Mouse (Mus musculus): ENCODE measurements around the gene Fnbp1. TPM values are rescaled to one million over a fixed set of nuclear protein-coding genes. Genes with fewer than 3 reads are reported as not detected.

The Fnbp1 gene
- total RNA-seq, 2 experiments from 2014 or later, result 111 to 130 TPM

DNA sequence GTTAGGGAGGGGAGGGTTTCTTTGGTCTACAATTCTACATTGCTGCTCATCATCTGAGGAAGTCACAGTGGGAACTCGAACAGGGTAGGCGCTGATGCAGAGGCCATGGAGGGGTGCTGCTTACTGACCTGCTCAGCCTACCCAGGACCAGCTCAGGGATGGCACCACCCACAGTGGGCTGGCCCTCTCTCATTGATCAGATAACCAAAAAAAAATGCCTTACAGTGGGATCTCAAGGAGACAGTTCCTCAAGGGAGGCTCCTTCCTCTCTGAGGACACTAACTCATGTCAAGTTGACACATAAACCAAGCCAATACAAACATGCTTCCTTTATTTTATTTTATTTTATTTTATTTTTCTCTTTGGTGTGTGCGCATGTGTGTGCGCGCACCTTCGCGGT lies 72.3 kb downstream of the Fnbp1 start:
- DNase-seq (ENCODE audit: low spot score in 2 of 2), result no peak

DNA sequence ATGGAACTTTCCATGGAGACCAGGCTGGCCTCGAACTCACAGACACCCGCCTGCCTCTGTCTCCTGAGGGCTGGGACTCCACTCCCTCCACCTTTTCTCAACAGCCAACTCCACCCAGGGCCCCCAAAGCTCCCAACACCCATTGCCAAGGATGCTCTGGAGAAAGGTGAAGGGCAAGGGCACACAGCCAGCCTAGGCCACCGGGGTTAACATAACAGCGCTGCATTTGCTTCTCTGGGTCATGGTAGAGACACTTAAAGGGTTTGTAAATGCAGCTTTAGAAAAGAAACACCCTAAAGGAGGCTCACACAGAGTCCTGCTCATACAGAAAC lies 72.7 kb downstream of the Fnbp1 start:
- DNase-seq (ENCODE audit: low spot score in 2 of 2), result no peak

DNA sequence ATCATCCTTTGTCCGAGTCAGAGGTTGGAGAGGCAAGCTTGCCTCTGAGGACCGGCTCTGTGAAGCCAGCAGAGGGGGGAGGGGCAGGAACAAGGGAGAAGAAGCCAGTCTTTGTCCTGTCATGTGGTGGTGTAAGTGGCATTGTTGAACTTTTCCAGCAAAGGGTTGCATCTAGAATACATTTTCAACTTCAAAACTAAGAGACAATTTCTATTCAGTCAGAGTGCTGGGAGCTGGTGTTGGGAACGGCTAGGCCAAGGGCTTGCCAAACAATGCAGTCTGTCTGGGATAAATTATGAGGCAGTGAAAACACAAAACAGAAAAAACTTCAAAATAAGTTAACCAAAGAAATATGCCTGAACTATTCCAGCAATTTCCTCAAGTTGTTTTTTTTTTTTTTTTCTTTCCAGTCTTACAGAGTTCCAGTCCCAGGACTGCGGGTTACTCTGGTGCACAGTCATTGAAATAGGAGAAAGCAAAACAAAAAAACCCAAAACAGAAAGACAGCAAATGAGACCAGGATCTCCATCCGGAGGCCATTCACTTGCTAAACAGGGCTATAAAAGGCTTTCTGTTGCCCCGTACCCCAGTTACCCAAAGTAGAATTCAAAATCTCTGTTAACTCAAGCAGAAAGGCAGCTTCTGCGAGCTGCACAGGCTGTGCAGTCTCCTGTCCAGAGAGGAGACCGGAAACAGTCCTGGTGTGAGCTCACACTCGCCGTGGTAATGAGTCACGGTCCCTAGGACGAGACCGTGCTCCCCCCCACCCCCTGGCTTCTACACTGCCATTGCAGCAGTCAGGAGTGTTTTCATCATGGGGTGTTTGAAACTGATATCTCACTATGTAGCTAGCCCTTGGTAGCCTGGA lies 73.3 kb downstream of the Fnbp1 start:
- peak; percentile 49 to 80 for DNase-seq (ENCODE audit: low spot score in 2 of 2)

DNA sequence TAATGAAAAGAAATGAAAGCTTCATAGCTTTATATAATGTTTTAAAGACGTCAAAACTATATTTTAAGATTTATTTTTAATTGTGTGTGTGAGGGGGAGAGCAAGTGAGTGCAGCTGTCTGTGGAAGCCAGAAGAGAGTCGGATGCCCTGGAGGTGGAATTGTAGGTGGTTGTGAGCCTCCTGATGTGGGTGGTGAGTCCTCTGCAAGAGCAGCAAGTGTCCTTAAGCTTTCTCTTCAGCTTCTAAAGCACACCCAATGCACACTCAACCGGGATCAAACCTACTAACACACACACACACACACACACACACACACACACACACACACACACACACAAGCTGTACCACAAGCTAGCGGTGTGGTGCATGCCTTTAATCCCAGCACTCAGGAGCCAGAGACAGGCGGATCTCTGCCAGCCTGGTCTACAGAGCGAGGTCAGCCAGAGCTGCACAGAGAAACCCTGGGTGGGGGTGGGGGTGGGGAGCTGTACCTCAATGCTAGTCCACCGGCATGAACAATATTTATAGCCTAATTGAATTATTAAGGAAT lies 74.0 kb downstream of the Fnbp1 start:
- DNase-seq (ENCODE audit: low spot score in 2 of 2), result peak; percentile 38 to 63

DNA sequence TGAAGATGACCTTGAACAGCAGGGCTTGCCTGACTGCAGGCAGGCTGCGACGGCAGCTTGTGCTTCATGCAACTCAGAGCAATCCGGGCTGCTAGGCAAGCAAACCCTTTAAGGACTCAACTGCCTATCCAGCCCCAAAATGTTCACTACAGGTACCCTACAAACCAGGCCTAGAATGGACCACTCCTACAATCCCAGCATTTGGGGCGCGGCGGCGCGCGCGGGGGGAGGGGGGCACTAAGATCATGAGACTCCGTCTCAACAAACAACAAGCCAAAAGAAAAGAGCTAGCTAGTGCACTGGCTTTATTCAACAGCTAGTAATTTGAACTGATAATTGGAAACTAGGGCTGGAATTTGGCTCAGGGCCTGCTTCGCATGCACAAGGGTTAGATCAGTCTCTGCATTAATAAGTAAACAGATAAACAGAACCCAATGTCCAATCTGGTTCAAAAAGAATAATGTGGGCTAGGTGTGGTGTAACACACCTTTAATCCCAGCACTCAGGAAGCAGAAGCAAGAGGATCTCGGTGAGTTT lies 74.7 kb downstream of the Fnbp1 start:
- no peak for DNase-seq (ENCODE audit: low spot score in 2 of 2)

DNA sequence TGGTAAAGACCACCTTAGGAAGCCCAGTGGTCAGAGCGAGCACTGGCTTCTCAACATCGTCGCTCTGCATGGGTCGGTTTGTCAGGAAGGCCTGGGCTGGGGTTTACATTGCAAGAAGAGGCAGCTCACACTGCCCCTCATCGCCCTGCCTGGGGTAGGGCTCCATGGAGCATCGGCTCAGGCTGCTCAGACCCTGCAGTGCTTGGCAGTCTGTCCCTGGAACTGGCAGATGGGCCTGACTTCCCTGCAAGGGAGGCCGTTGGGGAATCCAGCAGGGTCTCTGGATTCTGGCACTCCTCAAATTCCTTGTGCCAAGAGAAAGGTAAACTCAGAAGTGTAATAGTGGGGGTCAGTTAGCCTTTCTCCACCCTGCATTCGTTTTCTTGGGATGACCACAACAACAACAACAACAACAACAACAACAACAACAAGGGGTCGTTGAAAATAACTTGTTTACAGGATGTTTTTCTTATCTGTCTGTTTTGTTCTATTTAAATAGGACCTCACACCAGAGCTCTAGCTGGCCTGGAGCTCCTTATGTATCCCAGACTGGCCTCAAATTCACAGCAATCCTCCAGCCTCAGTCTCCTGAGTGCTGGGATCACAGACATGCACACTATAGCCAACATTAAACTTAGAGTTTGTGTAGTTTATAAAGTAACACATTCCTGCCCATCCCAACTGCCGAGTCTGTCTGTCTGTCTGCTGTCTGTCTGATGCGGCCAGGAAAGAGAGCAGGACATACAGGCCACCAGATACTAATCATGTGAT lies 75.6 kb downstream of the Fnbp1 start:
- no peak for DNase-seq (ENCODE audit: low spot score in 2 of 2)

DNA sequence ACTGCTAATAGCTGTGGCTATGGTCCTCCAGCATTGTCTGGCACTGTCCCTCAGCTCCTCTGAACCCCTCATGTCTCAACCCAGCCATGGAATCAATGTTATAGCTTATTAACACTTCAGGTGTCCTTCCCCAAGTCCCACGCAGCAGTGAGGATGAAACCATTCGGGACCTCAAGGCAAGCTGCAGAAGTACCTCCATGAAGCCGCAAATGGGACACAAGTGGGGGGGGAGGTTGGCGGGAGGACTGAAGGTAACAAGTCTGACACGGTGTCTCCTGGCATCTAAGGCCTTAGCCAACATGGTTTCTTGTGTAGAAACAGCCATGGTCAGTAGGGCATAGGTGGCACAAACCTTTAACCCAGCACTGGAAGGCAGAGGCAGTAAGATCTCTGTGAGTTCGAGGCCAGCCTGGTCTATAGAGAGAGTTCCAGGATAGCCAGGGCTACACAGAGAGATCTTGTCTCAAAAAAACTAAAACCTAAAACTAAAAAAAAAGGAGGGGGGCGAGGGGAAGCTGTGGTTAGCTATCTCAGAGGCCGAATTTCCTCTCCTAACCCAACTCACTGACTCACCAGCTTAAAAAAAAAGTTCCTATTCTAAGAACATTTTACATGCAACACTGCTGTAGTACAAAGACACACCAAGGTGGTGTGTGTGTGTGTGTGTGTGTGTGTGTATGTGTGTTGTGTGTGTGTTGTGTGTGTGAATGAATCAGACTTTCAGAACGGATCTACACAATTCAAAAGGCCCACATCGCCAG lies 79.8 kb downstream of the Fnbp1 start:
- DNase-seq (ENCODE audit: low spot score in 2 of 2), result no peak

DNA sequence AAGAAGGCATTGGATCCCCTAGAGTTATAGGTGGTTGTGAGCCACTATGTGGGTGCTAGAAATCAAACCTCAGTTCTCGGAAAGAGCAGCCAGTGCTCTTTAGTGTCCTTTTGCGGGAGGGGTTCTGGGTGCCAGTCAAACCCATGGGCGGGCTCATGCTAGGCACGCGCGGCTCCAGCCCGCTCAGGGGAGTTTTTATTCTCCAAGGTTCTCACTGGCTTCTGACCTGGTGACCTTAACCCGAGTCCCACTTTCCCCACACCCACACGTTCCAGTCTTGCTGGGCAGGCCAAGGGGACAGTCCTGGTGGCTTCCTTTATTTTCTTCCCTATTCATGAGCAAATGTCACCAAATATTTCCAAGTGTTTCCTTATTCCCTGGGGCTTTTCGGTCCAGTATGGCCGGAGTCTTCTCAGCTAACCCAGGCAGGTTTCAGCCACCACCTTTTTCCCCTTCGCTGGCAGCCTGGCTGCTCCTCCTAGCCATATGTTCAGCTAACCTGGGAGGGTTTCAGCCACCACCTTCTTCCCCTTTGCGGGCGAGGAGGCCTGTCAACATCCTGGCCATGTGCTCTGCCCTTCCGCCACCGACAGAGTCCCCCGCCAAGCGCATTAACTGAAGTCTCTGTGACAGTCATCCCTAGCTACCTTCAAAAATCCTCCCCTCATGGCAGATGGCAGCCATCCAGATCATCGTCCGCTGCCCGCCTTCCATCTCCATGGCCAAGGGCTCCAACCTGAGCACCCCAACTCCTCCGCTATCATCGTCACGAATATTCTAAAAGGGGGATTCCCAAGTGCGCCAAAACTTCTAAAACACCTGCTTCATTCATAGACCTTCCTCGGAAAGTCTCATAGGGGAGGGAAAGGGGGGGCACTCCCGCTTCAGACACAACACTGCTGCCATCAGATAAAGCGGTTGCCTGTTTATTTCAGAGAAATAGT lies 80.7 kb downstream of the Fnbp1 start:
- DNase-seq (ENCODE audit: low spot score in 2 of 2), result no peak

DNA sequence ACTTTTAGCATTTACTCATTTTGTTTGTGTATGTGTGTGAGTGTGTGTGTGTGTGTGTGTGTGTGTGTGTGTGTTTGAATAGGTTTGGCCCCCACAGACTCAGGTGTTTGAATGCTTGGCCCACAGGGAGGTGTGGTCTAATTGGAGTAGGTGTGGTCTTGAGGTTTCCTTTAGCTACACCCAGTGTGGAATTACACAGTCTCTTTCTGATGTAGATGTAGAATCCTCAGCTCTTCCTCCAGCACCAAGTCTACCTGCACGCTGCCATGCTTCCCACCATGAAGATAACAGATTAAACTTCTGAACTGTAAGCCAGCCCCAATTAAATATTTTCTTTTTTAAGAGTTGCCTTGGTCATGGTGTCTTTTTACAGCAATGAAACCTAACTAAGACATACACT lies 81.5 kb downstream of the Fnbp1 start:
- no peak for DNase-seq (ENCODE audit: low spot score in 2 of 2)

DNA sequence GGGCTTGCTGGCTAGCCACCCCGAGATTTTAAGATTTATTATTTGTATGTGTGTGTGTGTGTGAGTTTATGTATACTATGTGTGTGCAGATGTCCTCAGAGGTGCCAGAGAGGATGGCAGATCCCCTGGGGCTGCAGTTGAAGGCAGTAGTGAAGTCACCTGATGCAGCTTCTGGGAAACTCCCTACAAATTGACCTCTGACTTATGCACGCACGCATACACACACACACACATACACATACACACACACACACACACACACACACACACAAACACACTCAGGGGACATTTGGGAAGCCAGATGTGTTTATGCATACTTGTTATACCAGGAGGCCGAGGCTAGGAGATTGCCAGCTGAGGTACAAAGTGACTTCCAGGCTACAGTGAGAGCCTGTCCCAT lies 83.4 kb downstream of the Fnbp1 start:
- no peak for DNase-seq (ENCODE audit: low spot score in 2 of 2)

DNA sequence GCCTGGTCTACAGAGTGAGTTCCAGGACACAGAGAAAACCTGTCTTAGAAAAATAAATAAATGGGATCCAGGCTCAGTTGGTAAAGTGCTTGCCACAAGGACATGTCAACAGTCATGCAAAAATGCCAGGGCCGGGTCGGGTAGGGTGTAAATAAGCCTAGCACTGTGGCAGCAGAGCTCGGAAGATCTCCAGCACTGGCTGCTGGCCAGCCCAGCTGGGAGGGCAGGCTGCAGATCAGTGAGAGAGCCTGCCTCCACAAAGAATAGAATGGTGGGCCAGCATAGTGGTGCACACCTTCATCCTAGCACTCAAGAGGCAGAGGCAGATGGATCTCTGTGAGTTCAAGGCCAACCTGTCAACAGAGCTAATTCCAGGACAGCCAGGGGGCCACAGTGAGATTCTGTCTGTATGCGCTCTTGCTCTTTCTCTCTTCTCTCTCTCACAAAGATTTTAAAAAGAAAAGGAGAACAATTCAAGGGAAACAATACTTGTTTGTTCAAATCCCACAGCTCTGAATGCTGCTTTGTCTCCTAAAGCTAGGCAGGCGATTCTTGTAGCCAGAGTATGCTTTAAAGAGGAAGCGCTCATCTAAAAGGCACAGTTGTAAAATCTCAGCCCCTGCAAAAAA lies 84.1 kb downstream of the Fnbp1 start:
- DNase-seq (ENCODE audit: low spot score in 2 of 2), result peak in 1 of 2 experiments; percentile 54

DNA sequence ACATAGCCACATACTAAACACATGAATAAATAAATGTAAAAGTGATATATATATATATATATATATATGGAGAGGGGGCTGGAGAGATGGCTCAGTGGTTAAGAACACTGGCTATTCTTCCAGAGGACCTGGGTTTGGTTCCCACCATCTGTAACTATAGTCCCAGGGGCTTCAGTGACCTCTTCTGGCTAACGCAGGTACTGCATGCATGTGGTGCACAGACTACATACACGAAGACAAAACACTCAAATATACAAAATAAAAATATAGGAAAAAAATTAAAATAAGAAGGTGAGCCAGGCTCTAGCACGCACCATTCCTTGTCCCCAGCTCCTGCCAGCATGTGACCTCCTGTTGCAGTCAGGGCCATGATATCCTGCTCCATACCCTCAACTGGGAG lies 85.7 kb downstream of the Fnbp1 start:
- no peak for DNase-seq (ENCODE audit: low spot score in 2 of 2)

DNA sequence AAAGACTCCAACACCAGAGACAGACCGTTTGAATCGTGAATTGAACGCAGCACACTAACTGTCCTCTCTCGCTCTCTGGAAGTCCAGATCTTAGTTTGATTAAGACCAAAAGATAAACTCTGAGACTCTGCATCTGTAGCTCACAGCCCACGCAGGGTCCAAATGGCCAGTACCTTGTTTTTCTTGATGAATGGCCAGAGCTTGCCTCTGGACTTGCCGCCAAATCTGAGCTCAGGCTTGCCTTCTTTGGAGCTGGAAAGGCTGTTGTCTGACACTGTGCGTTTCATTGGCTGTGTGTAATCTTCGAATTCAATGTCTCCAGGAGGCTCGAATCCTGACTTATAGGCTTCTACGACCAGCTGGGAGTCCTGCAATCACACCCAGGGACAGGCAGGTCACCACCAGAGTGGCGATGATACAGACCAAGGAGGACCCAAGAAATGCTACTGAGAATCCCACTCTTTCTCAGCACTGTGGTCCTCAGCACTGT lies 87.9 kb downstream of the Fnbp1 start:
- no peak for DNase-seq (ENCODE audit: low spot score in 2 of 2)

DNA sequence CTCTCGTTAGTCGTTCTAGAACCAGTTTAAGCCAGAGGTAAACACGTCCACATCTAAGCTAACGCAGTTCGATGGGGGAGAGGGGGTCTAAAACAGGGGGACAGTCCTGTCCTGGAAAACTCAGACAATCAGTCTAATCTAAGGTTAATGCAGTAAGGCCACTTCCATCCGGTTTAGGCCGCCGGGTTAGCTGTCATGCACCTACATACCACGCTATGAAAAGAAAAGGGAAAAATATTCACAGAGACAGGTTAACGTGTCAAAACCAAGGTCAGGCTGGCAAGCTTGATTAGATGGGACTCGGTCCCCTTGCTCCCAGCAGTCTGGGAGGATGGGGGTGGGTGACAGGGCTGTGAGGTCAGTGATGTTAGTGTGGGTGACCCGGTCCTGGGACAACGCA lies 88.4 kb downstream of the Fnbp1 start:
- DNase-seq (ENCODE audit: low spot score in 2 of 2), result no peak

DNA sequence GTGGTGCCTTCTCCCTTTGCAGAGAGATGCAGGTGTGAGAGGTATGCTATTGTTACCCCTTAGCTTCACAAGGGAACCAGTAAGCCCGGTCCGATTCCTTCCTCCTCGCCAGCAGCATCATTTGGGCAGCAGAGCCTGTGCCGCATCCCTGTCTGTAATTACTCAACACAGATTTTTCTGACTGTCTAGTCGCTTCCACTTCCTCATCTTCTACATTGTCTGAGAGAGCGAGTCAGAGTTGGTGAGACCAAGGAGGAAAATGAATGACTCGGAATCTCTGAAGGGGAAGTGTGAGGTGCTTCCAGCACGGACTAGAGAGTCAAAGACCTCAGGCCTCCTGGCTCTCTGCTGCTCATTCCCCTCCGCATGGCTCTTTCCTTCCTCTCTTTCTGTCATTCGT lies 89.4 kb downstream of the Fnbp1 start:
- DNase-seq (ENCODE audit: low spot score in 2 of 2), result no peak

DNA sequence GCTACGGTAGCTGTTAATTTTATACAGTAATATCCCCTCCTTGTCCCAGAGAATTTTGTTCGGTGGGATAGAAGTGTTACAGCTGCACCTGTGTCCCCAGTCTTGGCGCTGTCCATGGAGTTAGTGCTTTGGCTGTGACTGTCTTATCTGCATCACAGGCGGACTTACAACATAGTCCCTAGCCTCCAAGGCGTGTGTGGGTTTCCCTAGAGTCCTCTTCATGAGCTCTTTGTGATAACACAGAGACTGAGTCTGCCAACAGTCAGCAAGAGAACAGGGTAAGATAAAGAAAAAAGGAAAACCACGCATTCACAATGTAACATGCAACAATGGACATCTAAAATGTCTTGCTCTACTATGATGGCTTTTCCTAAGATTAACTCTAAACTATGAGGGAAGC lies 93.8 kb downstream of the Fnbp1 start:
- DNase-seq (ENCODE audit: low spot score in 2 of 2), result no peak

DNA sequence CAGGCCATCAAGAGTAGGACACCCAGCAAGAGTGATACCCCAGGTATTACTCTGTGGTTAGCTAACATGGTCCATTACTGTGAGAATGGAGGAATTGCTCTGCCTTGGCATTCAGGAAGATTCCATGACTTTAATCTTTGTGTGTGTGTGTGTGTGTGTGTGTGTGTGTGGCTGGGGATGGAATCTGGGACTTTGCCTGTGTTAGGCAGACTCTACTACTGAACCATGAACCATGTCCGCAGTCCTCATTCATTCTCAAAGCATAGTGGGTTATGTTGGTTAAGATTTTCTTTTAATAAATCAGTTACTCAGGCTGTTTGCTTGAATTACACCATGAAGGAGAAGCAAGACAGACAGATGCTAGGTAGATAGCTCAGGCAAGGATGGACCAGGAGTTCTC lies 98.0 kb downstream of the Fnbp1 start:
- no peak for DNase-seq (ENCODE audit: low spot score in 2 of 2)

DNA sequence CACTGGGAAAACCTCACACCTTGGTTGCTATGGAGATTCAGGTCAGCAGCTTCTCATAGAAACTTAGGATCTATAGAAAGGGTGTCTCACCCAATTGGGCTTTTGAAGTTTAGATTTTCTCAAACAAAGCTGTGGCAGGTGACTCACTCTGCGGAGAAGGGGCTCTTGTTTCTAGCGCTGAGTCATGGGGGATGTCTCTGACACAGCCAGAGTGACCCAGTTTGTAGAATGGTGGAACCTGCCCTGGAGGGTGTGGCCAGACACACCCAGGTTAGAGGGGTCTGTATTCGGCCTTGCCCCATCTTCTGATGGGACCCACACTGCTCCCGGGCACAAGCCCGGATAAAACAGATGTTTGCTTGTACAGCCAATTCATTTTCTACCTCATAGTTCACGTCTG lies 98.9 kb downstream of the Fnbp1 start:
- no peak for DNase-seq (ENCODE audit: low spot score in 2 of 2)

DNA sequence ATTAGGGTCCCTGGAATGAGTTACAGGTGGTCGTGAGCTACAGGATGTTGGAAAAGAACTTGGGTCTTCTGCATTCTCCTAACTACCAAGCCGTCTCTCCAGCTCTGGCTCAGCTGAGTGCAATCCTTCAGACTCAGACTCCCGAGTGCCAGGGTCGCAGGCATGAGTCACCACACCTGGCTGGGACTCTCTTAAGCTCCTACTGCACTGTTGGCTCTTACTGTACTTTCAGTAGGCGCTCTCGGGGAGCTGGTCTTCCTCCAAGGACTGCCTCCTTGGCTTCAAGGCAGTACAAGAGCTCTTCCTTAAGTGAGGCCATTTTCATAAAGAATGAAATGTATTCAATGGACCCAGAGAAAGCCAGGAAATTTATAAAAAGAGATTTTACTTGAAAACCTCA lies 100.4 kb downstream of the Fnbp1 start:
- DNase-seq (ENCODE audit: low spot score in 2 of 2), result no peak

DNA sequence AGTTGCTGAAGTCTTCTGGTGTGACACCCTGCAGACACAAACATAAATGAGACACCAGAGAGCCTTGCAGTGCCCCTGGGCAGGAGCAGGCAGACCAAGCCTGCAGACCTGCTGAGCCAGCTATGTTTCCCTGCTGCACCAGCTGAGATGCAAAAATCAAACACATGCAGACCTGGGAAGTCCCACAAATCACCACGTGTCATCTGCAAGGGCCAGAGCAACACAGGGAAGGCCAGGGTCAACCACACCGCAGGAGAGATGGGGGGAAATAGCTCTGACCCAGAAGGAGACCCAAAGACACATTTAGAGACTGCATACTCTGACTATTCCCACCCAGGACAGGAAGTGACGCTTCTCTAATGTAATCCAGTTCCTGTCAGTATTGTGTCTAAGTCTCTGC lies 101.3 kb downstream of the Fnbp1 start:
- DNase-seq (ENCODE audit: low spot score in 2 of 2), result no peak

Measured in layer of hippocampus, adult 18-20 months (tissue).